Mouse (Mus musculus) cerebellum, adult 2 months (tissue): ENCODE results near the gene Cdc14a.

ENCODE experiments used
- CTCF ChIP-seq: fragments of 200-500 bp; IDR thresholded peaks from 2 replicates; pipeline ENCODE4 v1.5.1; 2011; ENCODE audit warnings: low read depth, mild to moderate bottlenecking, control low read depth, low read length, moderate library complexity, borderline replicate concordance; ENCODE audit not compliant: insufficient read depth
- POLR2A ChIP-seq: fragments of 200-500 bp; IDR thresholded peaks from 2 replicates; pipeline ENCODE4 v1.6.1; 2011; ENCODE audit warnings: low read length, control low read depth, borderline replicate concordance; ENCODE audit not compliant: insufficient read depth

DNA sequence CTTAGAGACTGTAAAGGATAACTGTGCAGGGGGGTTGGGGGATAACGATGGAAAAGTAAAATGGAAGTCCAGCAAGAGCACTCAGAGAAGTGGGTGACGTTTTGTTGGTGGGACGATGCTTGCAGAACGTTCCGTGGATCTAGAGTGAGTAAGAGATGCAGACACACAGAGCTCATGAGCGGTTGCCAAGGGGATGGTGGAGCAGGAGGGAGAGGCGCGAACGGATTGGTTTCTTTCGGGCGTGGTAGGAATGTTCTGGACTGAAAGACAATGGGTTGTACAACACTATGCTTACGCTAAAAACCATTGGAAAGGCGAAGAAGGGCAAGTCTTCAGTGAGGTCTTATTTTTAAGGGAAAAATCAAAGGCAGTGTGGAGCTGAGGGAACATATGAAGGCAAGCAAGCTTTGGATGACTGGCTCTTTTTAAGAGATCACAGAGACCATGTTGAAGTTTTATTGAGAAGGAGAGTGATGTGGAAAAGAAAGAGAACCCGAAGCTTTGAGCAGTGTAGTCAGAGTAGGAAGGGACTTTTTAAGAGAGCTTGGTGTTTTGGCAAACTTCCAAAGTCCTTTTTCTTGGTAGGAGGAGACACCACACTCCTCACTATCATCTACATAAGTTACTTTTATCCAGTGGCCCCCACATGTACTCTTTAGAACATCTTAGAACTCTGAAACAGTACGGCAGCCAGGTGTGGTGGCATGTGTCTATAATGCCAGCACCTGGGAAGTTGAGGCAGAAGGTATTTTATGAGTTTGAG, 68.6 kb downstream of the Cdc14a start:
- TF ChIP-seq CTCF, result no peak
- TF ChIP-seq POLR2A, result no peak
